In genomic region chr17:49902613-49903012, GRCm38 (mm10) we compare ENCODE assay signal across 16 mouse cellular contexts.
"Had no signal": no experiment of that assay in that cellular context is flagged by ENCODE, and none has a peak within 500 bp of the region (broad histone marks: within the 10 kb centered on the region; RNA-seq: fewer than 3 reads in every experiment).

No protein-coding gene starts in this region.

- H3K4me2 ChIP-seq: neural tube, embryonic 12.5 days; neural tube, embryonic 13.5 days; neural tube, embryonic 15.5 days; stomach, embryonic 15.5 days had no signal

- H3K9ac ChIP-seq: neural tube, embryonic 12.5 days; neural tube, embryonic 13.5 days; neural tube, embryonic 15.5 days; stomach, embryonic 15.5 days had no signal

- H3K27ac ChIP-seq: neural tube, embryonic 12.5 days; neural tube, embryonic 13.5 days; neural tube, embryonic 15.5 days; stomach, embryonic 15.5 days; stomach, postnatal 0 days had no signal

- DNase-seq: retina, postnatal 1 day; right cerebral cortex, adult 18-20 months; right cerebral cortex, postnatal 14 days; right cerebral cortex, postnatal 25 days; right cerebral cortex, postnatal 4 days; spleen, adult 18-20 months; thymus, adult 18-20 months; thymus, adult 2 months; thymus, postnatal 25 days; thymus, postnatal 36 days; thymus, postnatal 4 days had no signal

- H3K4me3 ChIP-seq: neural tube, embryonic 12.5 days; neural tube, embryonic 13.5 days; neural tube, embryonic 15.5 days; stomach, embryonic 15.5 days had no signal

- H3K9me3 ChIP-seq: neural tube, embryonic 12.5 days; neural tube, embryonic 13.5 days; neural tube, embryonic 15.5 days; stomach, embryonic 15.5 days had no signal

- H3K36me3 ChIP-seq: neural tube, embryonic 12.5 days; neural tube, embryonic 13.5 days; neural tube, embryonic 15.5 days; stomach, embryonic 15.5 days had no signal

- H3K4me1 ChIP-seq: neural tube, embryonic 12.5 days had no signal
